Mouse (Mus musculus): ENCODE measurements around the gene Cabp4. TPM values are rescaled to one million over a fixed set of nuclear protein-coding genes. Genes with fewer than 3 reads are reported as not detected.

Cabp4 gene
- polyA plus RNA-seq, 1 experiment from 2014 or later, result 0.13 TPM

DNA sequence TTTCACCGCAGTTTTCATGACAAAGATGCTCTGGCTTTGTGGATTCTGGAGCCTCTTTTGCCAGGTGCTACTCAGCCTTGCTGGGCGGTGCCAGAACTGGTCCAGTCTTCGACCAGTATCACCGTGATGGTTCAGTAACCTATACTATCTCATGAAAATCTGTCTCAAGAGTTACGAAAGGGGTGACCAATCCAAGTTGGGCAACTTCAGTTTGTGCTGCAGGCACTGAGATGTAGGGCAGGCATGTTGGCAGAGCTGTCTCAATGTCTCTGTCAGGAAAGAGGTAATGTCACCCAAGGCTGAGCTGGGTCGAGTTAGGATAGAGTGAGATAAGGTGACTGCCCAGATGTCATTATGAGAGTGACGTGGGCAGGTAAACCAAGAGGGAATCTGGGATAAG, 36.6 kb upstream of the Cabp4 start:
- H3K4me1 ChIP-seq (replicated peaks), result peaks cover 17% of the 10 kb centered on the region
- peaks cover 2% of the 10 kb centered on the region; the same call in 1 of the 2 replicates for H3K27me3 ChIP-seq (replicated peaks)
- no peak overlapping the region for H3K9ac ChIP-seq
- H3K4me3 ChIP-seq, result no peak overlapping the region
- H3K36me3 ChIP-seq, result no peaks in the 10 kb centered on the region
- ATAC-seq (ENCODE audit: insufficient number of reproducible peaks, low FRiP score), result no peak
- WGBS, result 76% methylated on average over 7 of the region's 7 CpGs
- H3K27ac ChIP-seq (ENCODE audit: poor library complexity, severe bottlenecking), result no peak overlapping the region
- no peaks in the 10 kb centered on the region for H3K9me3 ChIP-seq (replicated peaks)
- no peak overlapping the region for H3K4me2 ChIP-seq

DNA sequence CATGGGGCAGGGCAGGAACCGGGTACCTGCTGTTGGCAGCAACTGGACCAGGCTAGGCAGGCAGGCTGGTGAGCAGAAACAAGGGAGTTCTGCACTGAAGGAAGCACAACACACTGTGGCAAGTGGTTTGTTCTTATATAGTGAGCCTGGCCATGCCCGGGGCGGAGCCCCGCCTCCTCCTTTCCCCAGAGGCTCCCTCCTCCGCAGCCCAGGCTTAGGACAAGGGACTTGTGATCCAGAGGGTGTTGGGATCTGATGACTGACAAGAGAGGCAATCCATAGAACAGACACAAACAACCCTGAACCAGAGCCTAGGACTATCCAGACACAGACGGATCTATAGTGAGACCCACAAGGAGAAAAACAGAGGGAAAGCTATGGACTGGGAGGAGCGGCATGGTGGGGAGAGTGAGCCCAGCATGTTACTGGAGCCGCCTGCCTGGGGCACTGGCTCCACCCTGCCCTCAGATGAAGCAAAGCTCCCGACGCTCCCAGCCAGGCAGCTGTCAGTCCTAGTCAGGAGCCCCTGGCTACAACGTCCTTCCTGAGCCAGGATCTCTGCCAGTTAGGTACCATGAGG, 31.6 kb upstream of the Cabp4 start, which contains the start of gene Carns1:
Gene Carns1, minus strand, starts transcription at position 112 of the 580 bp plus-strand sequence.
- no peaks in the 10 kb centered on the region for H3K36me3 ChIP-seq
- peak within 1 kb of the TSS; percentile 60 for H3K4me2 ChIP-seq
- H3K9ac ChIP-seq, result peak within 1 kb of the TSS; percentile 34
- peak; percentile 40; the same call in 1 of the 2 replicates for ATAC-seq (ENCODE audit: insufficient number of reproducible peaks, low FRiP score)
- H3K27ac ChIP-seq (ENCODE audit: poor library complexity, severe bottlenecking), result no peak within 1 kb of the TSS
- H3K27me3 ChIP-seq (replicated peaks), result peaks cover 2% of the 10 kb centered on the region; the same call in 1 of the 2 replicates
- 3% methylated on average over 11 of the region's 11 CpGs for WGBS
- no peaks in the 10 kb centered on the region for H3K9me3 ChIP-seq (replicated peaks)
- peak within 1 kb of the TSS; percentile 14 for H3K4me3 ChIP-seq
- peaks cover 30% of the 10 kb centered on the region for H3K4me1 ChIP-seq (replicated peaks)

DNA sequence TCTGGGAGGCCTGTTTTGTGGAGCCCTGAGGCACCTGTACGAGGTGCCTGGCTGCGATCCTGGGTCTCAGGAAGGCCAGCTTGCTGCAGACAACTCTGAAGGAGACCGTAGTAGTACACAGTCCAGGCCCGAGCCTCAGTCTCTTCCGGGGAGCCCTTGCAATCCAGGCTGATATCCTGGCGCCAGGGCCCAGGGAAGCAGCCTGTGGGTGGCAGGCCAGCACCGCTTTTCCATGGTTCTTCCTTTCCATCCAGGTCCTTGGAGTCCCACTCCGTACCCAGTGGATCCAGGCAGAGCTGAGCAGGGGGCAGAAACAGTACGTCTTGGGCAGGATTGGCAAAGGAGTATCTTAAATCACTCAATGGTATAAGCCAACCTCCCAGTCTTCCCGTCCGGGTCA, 29.1 kb upstream of the Cabp4 start:
- Histone ChIP-seq H3K9ac (peak overlapping the region; percentile 42; the same call in 1 of the 2 replicates), H3K4me1 (replicated peaks) (peaks cover 37% of the 10 kb centered on the region), H3K4me3 (no peak overlapping the region), H3K27ac (ENCODE audit: poor library complexity, severe bottlenecking) (no peak overlapping the region), H3K4me2 (no peak overlapping the region), H3K27me3 (replicated peaks) (no peaks in the 10 kb centered on the region; the same call in 1 of the 2 replicates), H3K36me3 (no peaks in the 10 kb centered on the region), H3K9me3 (replicated peaks) (no peaks in the 10 kb centered on the region)
- ATAC-seq (ENCODE audit: insufficient number of reproducible peaks, low FRiP score), result no peak
- 64% methylated on average over 11 of the region's 11 CpGs for WGBS

DNA sequence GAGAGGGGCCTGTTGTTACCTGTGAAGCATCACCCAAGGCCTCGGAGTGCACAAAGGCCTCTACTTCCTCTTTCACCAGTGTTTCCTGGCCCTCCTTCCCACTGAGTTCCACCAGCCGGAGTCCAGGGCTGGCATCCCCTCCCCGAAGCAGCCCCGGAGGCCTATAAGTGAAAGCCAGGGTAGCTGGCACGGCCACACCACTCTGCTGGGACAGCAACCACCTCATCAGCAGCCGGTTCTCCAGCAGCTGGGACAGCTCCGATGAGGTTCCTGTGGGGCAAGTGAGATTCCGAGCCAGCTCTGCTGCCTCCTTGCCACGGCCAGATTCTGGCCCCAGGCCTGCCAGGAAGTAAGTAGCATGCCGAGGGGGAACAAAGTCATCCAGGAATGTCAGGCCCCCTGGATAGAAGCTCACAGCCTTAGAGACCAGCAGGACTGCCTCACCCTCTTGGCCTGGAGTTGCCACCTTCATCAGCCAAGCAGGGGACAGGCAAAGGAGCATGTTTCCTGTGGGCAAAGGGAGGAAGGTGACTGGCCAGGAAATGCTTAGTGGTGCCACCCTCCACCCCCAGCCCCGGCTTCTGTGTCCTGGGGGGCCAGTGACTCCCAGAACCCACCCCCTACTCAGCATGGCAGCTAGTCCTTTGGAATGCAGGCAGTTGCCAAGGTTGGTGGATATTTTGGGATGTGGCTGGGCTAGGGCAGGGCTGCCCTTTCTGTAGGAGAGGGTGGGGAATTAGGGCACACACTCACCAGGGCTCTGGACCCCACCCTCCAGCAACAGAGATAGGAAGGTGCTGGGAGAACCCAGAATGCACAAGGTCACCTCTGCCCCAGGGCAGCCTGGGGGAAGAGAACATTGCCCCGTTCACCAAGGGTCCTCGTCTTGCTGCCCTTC, 27.8 kb upstream of the Cabp4 start:
- H3K9me3 ChIP-seq (replicated peaks), result no peaks in the 10 kb centered on the region
- H3K4me3 ChIP-seq, result no peak overlapping the region
- H3K4me1 ChIP-seq (replicated peaks), result peaks cover 44% of the 10 kb centered on the region
- no peaks in the 10 kb centered on the region; the same call in 1 of the 2 replicates for H3K27me3 ChIP-seq (replicated peaks)
- H3K9ac ChIP-seq, result peak overlapping the region; percentile 28; the same call in 1 of the 2 replicates
- ATAC-seq (ENCODE audit: insufficient number of reproducible peaks, low FRiP score), result no peak
- 52% methylated on average over 13 of the region's 13 CpGs for WGBS
- H3K27ac ChIP-seq (ENCODE audit: poor library complexity, severe bottlenecking), result peak overlapping the region; percentile 45
- H3K4me2 ChIP-seq, result peak overlapping the region; percentile 0
- H3K36me3 ChIP-seq, result no peaks in the 10 kb centered on the region

DNA sequence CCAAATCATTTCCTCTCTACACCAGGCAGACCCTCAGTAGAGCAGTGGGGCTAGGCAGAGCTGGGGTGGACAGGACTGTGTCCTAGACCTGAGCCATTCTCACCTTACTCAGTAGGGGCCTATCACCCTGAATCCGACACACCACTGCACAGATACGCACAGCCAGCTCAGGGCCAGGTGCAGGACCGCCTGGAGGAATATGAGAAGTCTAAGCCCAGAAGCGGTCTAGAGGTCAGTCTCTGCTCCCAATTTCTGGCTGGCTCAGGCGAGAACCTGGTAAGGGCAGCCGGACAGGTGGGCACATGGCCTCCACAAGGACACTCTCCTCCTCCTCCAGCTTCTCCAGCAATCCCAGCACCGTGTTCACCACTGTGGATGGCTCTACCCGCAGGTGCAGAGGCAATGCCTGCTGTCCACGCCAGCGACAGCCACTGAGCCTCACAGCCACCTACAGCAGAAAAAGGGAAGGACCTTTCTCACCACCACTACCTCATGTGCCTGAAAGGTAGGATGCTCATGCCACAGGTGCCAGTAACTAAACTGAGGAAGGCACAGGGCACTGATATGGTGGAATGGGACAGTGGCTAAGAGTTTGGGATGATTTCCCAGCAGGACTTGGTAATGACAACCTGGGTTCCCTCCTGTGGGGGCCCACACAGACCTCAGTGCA, 27.0 kb upstream of the Cabp4 start:
- ATAC-seq (ENCODE audit: insufficient number of reproducible peaks, low FRiP score), result no peak
- 85% methylated on average over 10 of the region's 10 CpGs for WGBS
- Histone ChIP-seq H3K9ac (peak overlapping the region; percentile 28; the same call in 1 of the 2 replicates), H3K9me3 (replicated peaks) (no peaks in the 10 kb centered on the region), H3K4me1 (replicated peaks) (peaks cover 46% of the 10 kb centered on the region), H3K4me2 (peak overlapping the region; percentile 0; the same call in 1 of the 2 replicates), H3K27ac (ENCODE audit: poor library complexity, severe bottlenecking) (no peak overlapping the region), H3K36me3 (no peaks in the 10 kb centered on the region), H3K27me3 (replicated peaks) (no peaks in the 10 kb centered on the region), H3K4me3 (no peak overlapping the region)

DNA sequence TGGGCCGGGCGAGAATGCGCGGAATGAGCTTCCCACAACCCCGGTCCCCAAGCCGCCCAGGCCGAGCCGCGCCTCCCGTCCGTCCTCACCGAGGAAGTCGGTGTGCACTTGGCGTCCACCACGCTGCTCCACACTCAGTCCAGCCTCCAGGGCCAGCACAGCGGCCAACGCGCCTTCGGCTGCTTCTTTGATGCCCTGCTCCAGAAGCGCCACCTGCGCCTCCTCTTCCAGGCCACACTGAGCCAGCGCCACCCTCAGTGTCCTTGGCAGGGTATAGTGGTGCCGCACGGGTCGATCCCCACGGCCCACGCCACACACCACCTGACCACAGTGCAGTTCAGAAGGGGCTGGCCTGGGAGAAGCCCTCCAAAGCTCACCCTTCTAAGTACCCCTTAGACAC, 26.0 kb upstream of the Cabp4 start:
- H3K9me3 ChIP-seq (replicated peaks), result no peaks in the 10 kb centered on the region
- H3K4me2 ChIP-seq, result peak overlapping the region; percentile 83
- H3K36me3 ChIP-seq, result no peaks in the 10 kb centered on the region
- H3K27me3 ChIP-seq (replicated peaks), result no peaks in the 10 kb centered on the region
- peak overlapping the region; percentile 86 for H3K9ac ChIP-seq
- peak overlapping the region; percentile 48 for H3K4me3 ChIP-seq
- ATAC-seq (ENCODE audit: insufficient number of reproducible peaks, low FRiP score), result peak; percentile 45
- WGBS, result 9% methylated on average over 27 of the region's 27 CpGs
- peak overlapping the region; percentile 80 for H3K27ac ChIP-seq (ENCODE audit: poor library complexity, severe bottlenecking)
- H3K4me1 ChIP-seq (replicated peaks), result peaks cover 36% of the 10 kb centered on the region

DNA sequence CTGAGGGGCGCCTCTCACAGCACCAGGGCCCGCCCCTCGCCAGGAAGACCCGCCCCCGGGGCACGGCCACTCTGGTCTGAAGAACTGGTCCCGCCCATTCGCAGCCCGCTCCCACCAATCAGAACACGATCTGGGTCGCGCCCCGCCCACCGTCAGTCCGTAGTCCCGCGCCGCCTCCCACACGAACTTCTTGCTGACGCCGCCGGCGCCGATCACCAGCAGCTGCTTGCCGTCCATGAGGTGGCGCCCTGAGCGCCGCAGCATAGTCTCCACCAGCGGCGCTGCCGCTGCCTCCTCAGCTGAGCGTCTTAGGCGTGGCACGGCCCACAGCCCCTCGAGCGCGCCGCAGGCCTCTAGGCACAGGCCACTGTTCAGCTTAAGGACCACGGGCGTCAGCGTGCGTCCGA, 25.5 kb upstream of the Cabp4 start:
- H3K27ac ChIP-seq (ENCODE audit: poor library complexity, severe bottlenecking), result peak overlapping the region; percentile 80
- H3K9me3 ChIP-seq (replicated peaks), result no peaks in the 10 kb centered on the region
- under 1% methylated on average over 43 of the region's 43 CpGs for WGBS
- H3K36me3 ChIP-seq, result no peaks in the 10 kb centered on the region
- H3K27me3 ChIP-seq (replicated peaks), result no peaks in the 10 kb centered on the region
- peak; percentile 96 for ATAC-seq (ENCODE audit: insufficient number of reproducible peaks, low FRiP score)
- peak overlapping the region; percentile 83 for H3K4me2 ChIP-seq
- H3K4me3 ChIP-seq, result peak overlapping the region; percentile 48
- peak overlapping the region; percentile 86 for H3K9ac ChIP-seq
- peaks cover 36% of the 10 kb centered on the region for H3K4me1 ChIP-seq (replicated peaks)

DNA sequence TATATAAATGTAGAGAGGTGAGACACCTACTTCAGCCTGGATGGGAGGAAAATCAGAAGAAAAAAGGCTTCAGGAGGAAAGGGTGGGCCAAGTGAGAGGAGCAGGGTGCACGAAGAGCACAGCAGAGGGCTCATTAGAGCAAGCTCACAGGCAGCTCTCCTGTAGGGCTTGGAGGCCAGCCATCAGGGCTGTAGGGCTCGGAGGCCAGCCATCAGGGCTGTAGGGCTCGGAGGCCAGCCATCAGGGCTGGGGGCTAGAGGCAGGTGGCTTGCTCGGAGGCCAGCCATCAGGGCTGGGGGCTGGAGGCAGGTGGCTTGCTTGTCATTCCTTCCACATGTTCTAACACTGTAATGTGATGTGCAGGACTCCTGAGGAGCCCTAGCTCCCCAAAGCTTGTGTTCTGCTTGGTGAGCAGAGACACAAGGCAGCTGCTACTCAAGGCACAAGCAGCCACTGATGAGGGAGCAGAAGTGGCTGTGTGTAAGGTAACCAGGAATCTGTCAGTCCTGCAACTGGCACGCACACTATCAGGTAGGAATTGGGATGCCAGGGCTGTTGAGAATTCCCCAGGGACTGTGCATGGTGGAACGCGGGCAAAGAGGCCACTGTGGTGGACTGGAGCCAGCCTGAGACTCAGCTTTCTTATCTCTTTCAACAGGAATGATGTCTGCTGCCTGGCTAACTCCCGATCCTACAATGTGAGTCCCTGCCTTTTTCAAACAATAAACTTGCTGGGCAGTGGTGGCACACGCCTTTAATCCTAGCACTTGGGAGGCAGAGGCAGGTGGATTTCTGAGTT, 23.0 kb upstream of the Cabp4 start:
- peak overlapping the region; percentile 1; the same call in 1 of the 2 replicates for H3K9ac ChIP-seq
- 47% methylated on average over 9 of the region's 9 CpGs for WGBS

DNA sequence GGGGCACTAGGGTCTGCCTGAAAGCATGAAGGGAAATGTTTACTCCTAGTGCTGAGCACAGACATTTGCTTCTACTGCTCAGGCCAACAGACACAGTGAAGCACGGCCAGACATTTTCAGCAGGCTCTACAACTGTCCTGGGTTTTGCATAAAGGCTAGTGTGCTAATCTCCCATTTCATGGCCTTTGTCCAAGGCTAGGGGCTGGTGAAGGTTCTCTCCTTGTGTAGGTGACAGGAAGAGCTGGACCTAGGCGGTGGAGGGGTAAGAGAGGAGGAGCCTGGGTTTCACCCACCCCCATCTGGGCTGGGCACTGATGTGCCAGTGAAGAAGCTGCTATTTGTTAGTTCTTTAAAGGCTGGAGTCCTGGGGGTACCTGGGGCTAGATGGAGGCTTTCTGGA, 20.9 kb upstream of the Cabp4 start:
- Histone ChIP-seq H3K9ac (0 out of 2 replicates have a peak overlapping the region, but pooled peaks have one; percentile 2), H3K36me3 (peaks cover 20% of the 10 kb centered on the region), H3K4me2 (no peak overlapping the region), H3K27me3 (replicated peaks) (no peaks in the 10 kb centered on the region), H3K4me3 (no peak overlapping the region), H3K4me1 (replicated peaks) (peaks cover 25% of the 10 kb centered on the region), H3K27ac (ENCODE audit: poor library complexity, severe bottlenecking) (no peak overlapping the region), H3K9me3 (replicated peaks) (no peaks in the 10 kb centered on the region)
- ATAC-seq (ENCODE audit: insufficient number of reproducible peaks, low FRiP score), result no peak
- WGBS, result 73% methylated on average over 2 of the region's 2 CpGs

More for the DNA sequence above, 23.0 kb upstream of the Cabp4 start:
- Histone ChIP-seq H3K36me3 (0 out of 2 replicates have a peak, but pooled peaks cover 2% of the 10 kb centered on the region), H3K4me1 (replicated peaks) (peaks cover 40% of the 10 kb centered on the region), H3K4me2 (no peak overlapping the region), H3K27me3 (replicated peaks) (no peaks in the 10 kb centered on the region), H3K4me3 (no peak overlapping the region), H3K27ac (ENCODE audit: poor library complexity, severe bottlenecking) (peak overlapping the region; percentile 50), H3K9me3 (replicated peaks) (no peaks in the 10 kb centered on the region)
- ATAC-seq (ENCODE audit: insufficient number of reproducible peaks, low FRiP score), result no peak

DNA sequence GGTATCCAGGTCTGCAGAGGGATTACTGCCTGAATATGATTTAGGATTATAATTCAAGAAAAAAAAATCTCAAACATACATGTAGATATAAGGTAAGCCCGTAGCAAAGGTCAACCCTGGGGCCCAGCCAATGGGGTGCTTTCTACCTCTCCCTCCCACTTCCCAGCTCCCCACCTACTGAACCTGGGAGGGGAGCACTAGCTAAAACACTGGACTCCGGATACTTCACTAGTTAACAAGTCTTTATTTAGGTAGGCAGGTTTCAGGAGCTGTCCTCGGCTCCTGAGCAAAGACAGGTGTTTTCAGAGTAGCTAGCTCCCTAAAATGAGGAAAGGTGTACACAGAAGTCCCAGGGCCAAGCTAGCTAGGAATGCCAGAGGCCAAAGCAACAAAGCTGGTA, 20.3 kb upstream of the Cabp4 start:
- H3K4me1 ChIP-seq (replicated peaks), result peaks cover 24% of the 10 kb centered on the region
- no peak overlapping the region for H3K27ac ChIP-seq (ENCODE audit: poor library complexity, severe bottlenecking)
- no peak overlapping the region for H3K4me3 ChIP-seq
- ATAC-seq (ENCODE audit: insufficient number of reproducible peaks, low FRiP score), result no peak
- H3K27me3 ChIP-seq (replicated peaks), result no peaks in the 10 kb centered on the region
- 76% methylated on average over 3 of the region's 3 CpGs for WGBS
- peaks cover 26% of the 10 kb centered on the region for H3K36me3 ChIP-seq
- no peak overlapping the region for H3K4me2 ChIP-seq
- no peaks in the 10 kb centered on the region for H3K9me3 ChIP-seq (replicated peaks)
- H3K9ac ChIP-seq, result no peak overlapping the region
